Mouse (Mus musculus) inflammation-experienced regulatory T-cells, adult 6 months (primary cell): ENCODE results near the gene Galnt10. TPM values are rescaled to one million over a fixed set of nuclear protein-coding genes. Genes with fewer than 3 reads are reported as not detected.
"Not testable (repeated sequence)": the region's sequence is repeated elsewhere in the genome, so short reads cannot be mapped to it uniquely, and the experiment has no call there.

Source experiments
- ATAC-seq: one replicate; pipeline ENCODE4 v1.8.0; 2017
- polyA plus RNA-seq, 3 experiments: library from polyadenylated mRNA; unstranded; fragments of 100-300 nt; shearing (Covaris generic); gene quantifications; one replicate each; pipeline ENCODE4 v1.2.1; 2017

The Galnt10 gene
- polyA plus RNA-seq, 3 experiments from 2014 or later: 2.8 to 5.2 (median 4.6) TPM

GRCm38 (mm10) chr11:57799456-57799855 lies 154.2 kb downstream of the Galnt10 start:
- no peak for ATAC-seq

GRCm38 (mm10) chr11:57800266-57800951 lies 155.2 kb downstream of the Galnt10 start:
- no peak for ATAC-seq

- ATAC-seq: peak; percentile 97
These were observed 155.9 kb downstream of the Galnt10 start, which contains the start of gene Sap30l for GRCm38 (mm10) chr11:57800971-57801765. Sap30l (plus strand) TSS chr11:57801637.

GRCm38 (mm10) chr11:57801766-57802510 lies 156.7 kb downstream of the Galnt10 start:
- peak; percentile 10 for ATAC-seq

- ATAC-seq: no peak
These were observed 157.2 kb downstream of the Galnt10 start for GRCm38 (mm10) chr11:57802511-57802870.

GRCm38 (mm10) chr11:57805047-57805446 lies 159.8 kb downstream of the Galnt10 start:
- peak; percentile 14 for ATAC-seq

GRCm38 (mm10) chr11:57809017-57809731 lies 163.9 kb downstream of the Galnt10 start:
- no peak for ATAC-seq

- ATAC-seq: no peak
These were observed 164.5 kb downstream of the Galnt10 start for GRCm38 (mm10) chr11:57809732-57810098.

- no peak for ATAC-seq
These were observed 165.8 kb downstream of the Galnt10 start for GRCm38 (mm10) chr11:57811006-57811405.

- ATAC-seq: no peak
These were observed 167.0 kb downstream of the Galnt10 start for GRCm38 (mm10) chr11:57812212-57812611.

GRCm38 (mm10) chr11:57813641-57814040 lies 168.4 kb downstream of the Galnt10 start:
- no peak for ATAC-seq

- no peak for ATAC-seq
These were observed 172.9 kb downstream of the Galnt10 start for GRCm38 (mm10) chr11:57818189-57818588.

GRCm38 (mm10) chr11:57819999-57820581 lies 174.8 kb downstream of the Galnt10 start:
- ATAC-seq: no peak

GRCm38 (mm10) chr11:57823159-57823558 lies 177.9 kb downstream of the Galnt10 start:
- ATAC-seq: not testable (repeated sequence)

GRCm38 (mm10) chr11:57823714-57824113 lies 178.5 kb downstream of the Galnt10 start:
- no peak for ATAC-seq

GRCm38 (mm10) chr11:57825234-57825633 lies 180.0 kb downstream of the Galnt10 start:
- not testable (repeated sequence) for ATAC-seq

- ATAC-seq: no peak
These were observed 182.0 kb downstream of the Galnt10 start for GRCm38 (mm10) chr11:57827048-57827914.

- no peak for ATAC-seq
These were observed 182.8 kb downstream of the Galnt10 start for GRCm38 (mm10) chr11:57827915-57828545.

GRCm38 (mm10) chr11:57828955-57829870 lies 184.0 kb downstream of the Galnt10 start:
- no peak for ATAC-seq
